Mouse (Mus musculus) stomach, embryonic 16.5 days (tissue): ENCODE data around the gene Renbp. TPM values are rescaled to one million over a fixed set of nuclear protein-coding genes. Genes with fewer than 3 reads are reported as not detected.

ENCODE experiments used
- ATAC-seq: fragments of 200-750 bp; cut with Nextera tagmentation; 2 replicates; pipeline ENCODE4 v1.8.0; 2017; ENCODE audit warnings: moderate number of reproducible peaks, moderate TSS enrichment; ENCODE audit not compliant: insufficient read depth, low FRiP score
- H3K27ac ChIP-seq: fragments of 300-500 bp; sonication (generic); 2 replicates; pipeline ENCODE4 v1.5.1; 2014; ENCODE audit warnings: low read length
- H3K27me3 ChIP-seq: fragments of 300-500 bp; sonication (generic); 2 replicates; pipeline ENCODE4 v1.6.1; 2014; ENCODE audit warnings: low read length, control low read depth, mixed read lengths; ENCODE audit not compliant: control insufficient read depth, insufficient read depth
- H3K36me3 ChIP-seq: fragments of 300-500 bp; sonication (generic); 2 replicates; pipeline ENCODE4 v1.6.1; 2014; ENCODE audit warnings: low read length; ENCODE audit not compliant: control insufficient read depth, insufficient read depth
- H3K4me1 ChIP-seq: fragments of 300-500 bp; sonication (generic); 2 replicates; pipeline ENCODE4 v1.6.1; 2014; ENCODE audit warnings: low read length, control low read depth, mixed read lengths; ENCODE audit not compliant: control insufficient read depth, insufficient read depth
- H3K4me2 ChIP-seq: fragments of 300-500 bp; sonication (generic); 2 replicates; pipeline ENCODE4 v1.6.1; 2014; ENCODE audit warnings: low read depth, low read length, mixed read lengths
- H3K4me3 ChIP-seq: fragments of 300-500 bp; sonication (generic); replicated peaks from 2 replicates; pipeline ENCODE4 v1.5.1; 2014; ENCODE audit warnings: mild to moderate bottlenecking, low read length
- H3K9ac ChIP-seq: fragments of 300-500 bp; sonication (generic); 2 replicates; pipeline ENCODE4 v1.6.1; 2014; ENCODE audit warnings: low read length
- H3K9me3 ChIP-seq: fragments of 300-500 bp; sonication (generic); replicated peaks from 2 replicates; pipeline ENCODE4 v1.6.1; 2016; ENCODE audit warnings: low read length, control low read depth; ENCODE audit not compliant: control insufficient read depth
- WGBS: fragments of 180-500 bp; shearing (Covaris S2); extraction: QIAGEN DNeasy Blood & Tissue Kit; methylation state at CpG from one replicate; pipeline ENCODE4 v1.1.7; 2014; 5-methylcytosine and 5-hydroxymethylcytosine counted together
- polyA plus RNA-seq: library from polyadenylated mRNA; unstranded; fragments of >200 nt; fragmentation: Nextera tagmentation; extraction: Ambion mirVana; gene quantifications from 2 replicates; pipeline ENCODE4 v1.2.1, GENCODE M21; 2015

Renbp gene
- polyA plus RNA-seq, 1 experiment from 2014 or later = 65.5 TPM

GRCm38 (mm10) chrX:73880194-73881035 is 50.2 kb downstream of the Renbp start:
- 12% methylated on average over 41 of the region's 48 CpGs for WGBS
- Histone ChIP-seq H3K27ac (no peak overlapping the region; the same call in 1 of the 2 replicates), H3K4me3 (peak overlapping the region; percentile 46), H3K27me3 (peaks cover 10% of the 10 kb centered on the region; the same call in 1 of the 2 replicates), H3K9ac (peak overlapping the region; percentile 57), H3K4me1 (no peaks in the 10 kb centered on the region), H3K36me3 (no peaks in the 10 kb centered on the region), H3K4me2 (peak overlapping the region; percentile 72), H3K9me3 (no peaks in the 10 kb centered on the region)
- ATAC-seq = peak; percentile 87

GRCm38 (mm10) chrX:73877014-73877413 is 53.6 kb downstream of the Renbp start:
- H3K4me3 ChIP-seq = no peak overlapping the region
- H3K9me3 ChIP-seq = no peaks in the 10 kb centered on the region
- no peaks in the 10 kb centered on the region for H3K36me3 ChIP-seq
- H3K27me3 ChIP-seq = peaks cover 10% of the 10 kb centered on the region; the same call in 1 of the 2 replicates
- ATAC-seq = no peak
- H3K27ac ChIP-seq = no peak overlapping the region
- no peak overlapping the region for H3K9ac ChIP-seq
- no peak overlapping the region for H3K4me2 ChIP-seq
- WGBS = 80% methylated on average over 1 of the region's 1 CpGs
- no peaks in the 10 kb centered on the region for H3K4me1 ChIP-seq

- Histone ChIP-seq H3K4me2 (no peak overlapping the region), H3K4me3 (no peak overlapping the region), H3K9me3 (no peaks in the 10 kb centered on the region), H3K9ac (no peak overlapping the region), H3K4me1 (no peaks in the 10 kb centered on the region), H3K36me3 (no peaks in the 10 kb centered on the region), H3K27me3 (peaks cover 10% of the 10 kb centered on the region; the same call in 1 of the 2 replicates), H3K27ac (no peak overlapping the region)
- no peak for ATAC-seq
- whole genome bisulfite sequencing = 71% methylated on average over 2 of the region's 2 CpGs
These were observed 54.8 kb downstream of the Renbp start for GRCm38 (mm10) chrX:73875881-73876280.

Other genes with a start within 250 kb of the Renbp start
- 290 and 308 TPM in 2 replicates for gene Bcap31, start 214.7 kb downstream of the Renbp start, polyA plus RNA-seq
- gene Abcd1, start 214.3 kb downstream of the Renbp start, polyA plus RNA-seq = 20.3 and 20.8 TPM in 2 replicates
- gene Plxnb3, start 173.8 kb downstream of the Renbp start, polyA plus RNA-seq = 0.77 and 1.1 TPM in 2 replicates
- 4.8 and 15.1 TPM in 2 replicates for gene Srpk3, start 156.4 kb downstream of the Renbp start, polyA plus RNA-seq
- gene Idh3g, start 144.0 kb downstream of the Renbp start, polyA plus RNA-seq = 197 and 209 TPM in 2 replicates
- gene Ssr4, start 143.8 kb downstream of the Renbp start, polyA plus RNA-seq = 248 and 275 TPM in 2 replicates
- 0.69 and 0.96 TPM in 2 replicates for gene Pdzd4, start 105.9 kb downstream of the Renbp start, polyA plus RNA-seq
- gene Avpr2, start 38.7 kb downstream of the Renbp start, polyA plus RNA-seq = 0.32 and 0.42 TPM in 2 replicates
- 9.8 and 12.9 TPM in 2 replicates for gene L1cam, start 34.7 kb downstream of the Renbp start, polyA plus RNA-seq
- 4.7 and 5.7 TPM in 2 replicates for gene Arhgap4, start 9.0 kb downstream of the Renbp start, polyA plus RNA-seq
- gene Naa10, start 8.9 kb downstream of the Renbp start, polyA plus RNA-seq = 126 and 134 TPM in 2 replicates
- gene Hcfc1, start 35.5 kb upstream of the Renbp start, polyA plus RNA-seq = 37.0 and 39.1 TPM in 2 replicates
- 63.0 and 66.8 TPM in 2 replicates for gene Irak1, start 93.1 kb upstream of the Renbp start, polyA plus RNA-seq
- gene Opn1mw, start 196.6 kb upstream of the Renbp start, polyA plus RNA-seq = not detected in 2 replicates
- 10.5 and 10.6 TPM in 2 replicates for gene Mecp2, start 204.5 kb upstream of the Renbp start, polyA plus RNA-seq
- not detected in 2 replicates for gene Tex28, start 237.0 kb upstream of the Renbp start, polyA plus RNA-seq
- not detected in 2 replicates for gene Tktl1, start 246.4 kb upstream of the Renbp start, polyA plus RNA-seq